Mouse (Mus musculus): ENCODE measurements around the gene Aldh3a2.
"Not testable (repeated sequence)": the region's sequence is repeated elsewhere in the genome, so short reads cannot be mapped to it uniquely, and the experiment has no call there.

Aldh3a2 gene

DNA sequence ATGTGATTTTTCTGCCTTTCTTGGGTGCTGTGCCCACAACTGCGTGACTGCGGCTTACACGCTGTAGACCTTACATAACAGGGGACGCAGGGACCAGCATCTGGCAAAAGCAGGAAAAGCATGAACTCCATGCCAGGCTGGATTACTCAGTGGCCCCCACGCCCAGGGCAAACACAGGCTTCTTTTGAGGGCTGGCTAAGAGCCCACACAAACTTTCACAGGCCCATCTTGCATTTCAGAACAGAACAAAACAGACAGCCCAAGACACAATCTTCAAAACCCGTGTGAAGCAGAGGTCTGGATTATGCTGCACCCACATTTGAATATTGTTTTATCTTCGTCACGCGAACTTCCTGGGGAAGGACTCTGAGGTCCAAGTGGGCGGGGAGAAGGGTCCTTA lies 58.9 kb downstream of the Aldh3a2 start:
- no peak for DNase-seq

DNA sequence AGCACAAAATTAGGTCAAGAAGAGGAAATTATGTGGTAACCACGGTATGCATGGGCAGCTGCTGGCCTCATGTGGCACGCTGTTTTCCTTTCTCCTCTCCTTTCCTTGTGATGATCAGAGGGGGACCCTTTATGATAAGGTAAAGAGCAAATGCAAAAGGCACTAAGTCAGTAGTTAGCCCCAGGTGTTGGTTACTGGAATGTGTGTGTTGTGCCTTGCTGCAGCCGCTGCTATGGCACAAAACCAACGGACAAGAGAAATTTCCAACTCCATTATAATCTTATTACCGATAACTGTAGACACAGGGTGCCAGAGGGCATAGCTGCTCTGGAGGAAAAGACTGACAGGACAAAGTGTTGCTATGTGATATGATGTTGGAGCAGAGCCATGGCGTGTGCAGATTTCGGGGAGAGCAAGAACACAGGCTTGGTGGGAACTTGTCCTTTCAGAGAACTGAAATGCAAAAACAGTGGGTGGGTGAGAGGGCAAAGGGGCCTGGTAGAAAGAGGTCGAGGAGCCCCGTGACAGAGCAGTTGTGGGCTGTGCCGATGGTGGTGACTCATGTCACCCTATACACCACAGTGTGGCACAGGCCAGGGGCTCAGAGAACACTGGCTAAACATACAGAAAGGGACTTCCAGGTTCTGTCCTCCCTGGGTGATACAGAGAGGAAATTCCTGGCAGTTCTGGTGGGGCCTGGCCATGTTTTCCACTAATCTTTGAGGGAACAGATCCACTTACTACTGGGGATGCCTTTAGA lies 59.6 kb downstream of the Aldh3a2 start, which contains the start of gene Aldh3a1:
Aldh3a1 (plus strand) TSS at position 51 of the 760 bp plus-strand sequence.
- no peak for DNase-seq

DNA sequence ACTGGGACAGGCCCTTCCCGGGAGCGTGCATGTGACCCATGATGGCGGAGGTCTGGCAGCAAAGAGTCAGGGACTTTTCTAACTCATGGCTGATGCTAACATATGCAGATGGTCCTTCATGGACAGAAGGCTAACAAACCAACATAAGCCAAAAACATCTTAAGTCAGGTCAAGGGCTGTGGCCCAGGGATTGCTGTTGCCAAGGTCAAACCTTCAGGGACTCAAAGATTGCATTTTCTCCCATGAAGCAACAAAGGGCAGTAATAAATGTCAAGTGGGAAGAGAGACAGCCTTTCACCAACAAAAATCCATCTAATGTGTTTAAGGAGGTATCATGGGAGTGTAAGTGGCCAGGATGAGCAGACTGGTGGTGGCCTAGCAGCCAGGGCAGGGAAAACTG lies 61.1 kb downstream of the Aldh3a2 start:
- no peak for DNase-seq

DNA sequence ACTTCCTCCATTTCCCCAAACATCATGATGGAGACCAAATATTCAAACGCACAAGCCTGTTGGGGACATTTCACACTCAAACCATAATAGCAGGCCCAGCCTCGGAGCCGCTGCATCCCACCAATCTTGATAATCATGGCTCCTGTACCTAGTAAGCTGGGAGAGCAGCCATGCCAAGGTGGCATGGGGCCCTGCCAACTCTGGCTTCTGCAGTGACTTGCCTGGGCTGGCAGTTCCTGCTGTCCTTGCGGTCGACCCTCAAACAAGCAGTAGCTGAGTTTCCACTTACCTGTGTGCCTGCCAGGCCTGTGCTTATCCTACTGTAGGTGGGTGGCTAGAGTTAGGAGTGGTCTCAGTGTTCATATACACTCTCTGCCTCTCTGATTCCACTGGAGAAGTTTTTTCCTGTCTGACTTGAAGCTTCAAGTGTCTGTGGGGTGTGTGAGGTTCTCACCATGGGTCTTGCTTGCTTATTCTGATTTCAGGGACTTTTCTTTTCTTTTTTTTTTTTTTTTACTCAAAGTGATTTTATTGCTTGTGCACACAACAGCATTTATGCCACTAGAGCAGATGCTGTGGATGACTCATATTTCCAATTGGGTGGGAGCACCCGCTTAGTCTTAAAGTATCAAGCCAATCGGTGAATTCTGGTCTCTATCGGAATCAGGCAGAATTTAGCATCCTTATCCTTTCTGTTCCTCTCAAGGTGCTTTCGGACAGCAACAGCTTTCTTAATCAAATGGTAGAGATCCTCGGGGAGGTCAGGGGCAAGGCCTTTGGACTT lies 61.9 kb downstream of the Aldh3a2 start:
- no peak for DNase-seq

DNA sequence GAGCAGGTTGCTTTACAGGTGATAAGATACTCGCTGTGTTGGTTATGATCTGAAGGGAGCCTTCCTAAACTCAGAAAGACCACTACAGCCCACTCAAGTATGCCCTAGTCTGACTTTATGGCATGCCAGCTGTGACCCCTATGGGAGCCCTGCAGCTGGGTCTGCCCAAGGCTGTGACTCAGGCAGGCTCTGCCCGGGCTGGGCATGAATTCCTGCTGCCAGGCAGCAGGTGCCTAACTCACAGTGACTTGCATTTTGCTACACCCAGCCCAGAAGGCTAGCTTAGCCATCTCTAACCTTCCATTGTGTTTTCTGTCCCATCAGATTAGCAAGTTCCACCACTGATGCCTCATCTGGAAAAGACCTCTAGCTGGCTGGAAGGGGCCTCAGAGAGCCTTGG lies 64.5 kb downstream of the Aldh3a2 start:
- no peak for DNase-seq

DNA sequence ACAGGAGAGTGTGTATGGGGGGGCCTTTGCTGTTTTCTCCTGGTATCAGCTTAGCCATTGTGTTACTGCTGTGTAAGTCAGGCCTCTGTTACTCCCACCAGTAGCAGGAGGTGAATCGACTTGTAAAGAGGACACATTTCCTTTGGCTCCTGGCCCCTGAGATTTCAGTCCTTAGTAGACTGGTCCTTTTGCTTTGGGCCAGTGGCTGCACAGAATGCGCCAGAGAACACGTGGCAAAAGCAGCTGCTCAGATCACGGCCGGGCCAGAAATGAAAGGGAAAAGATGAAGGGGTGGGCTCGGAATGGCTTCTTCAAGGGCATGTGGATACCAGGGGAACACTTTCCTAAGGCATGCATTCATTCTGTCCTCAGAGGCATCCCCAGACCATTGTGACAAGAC lies 65.1 kb downstream of the Aldh3a2 start:
- no peak for DNase-seq

DNA sequence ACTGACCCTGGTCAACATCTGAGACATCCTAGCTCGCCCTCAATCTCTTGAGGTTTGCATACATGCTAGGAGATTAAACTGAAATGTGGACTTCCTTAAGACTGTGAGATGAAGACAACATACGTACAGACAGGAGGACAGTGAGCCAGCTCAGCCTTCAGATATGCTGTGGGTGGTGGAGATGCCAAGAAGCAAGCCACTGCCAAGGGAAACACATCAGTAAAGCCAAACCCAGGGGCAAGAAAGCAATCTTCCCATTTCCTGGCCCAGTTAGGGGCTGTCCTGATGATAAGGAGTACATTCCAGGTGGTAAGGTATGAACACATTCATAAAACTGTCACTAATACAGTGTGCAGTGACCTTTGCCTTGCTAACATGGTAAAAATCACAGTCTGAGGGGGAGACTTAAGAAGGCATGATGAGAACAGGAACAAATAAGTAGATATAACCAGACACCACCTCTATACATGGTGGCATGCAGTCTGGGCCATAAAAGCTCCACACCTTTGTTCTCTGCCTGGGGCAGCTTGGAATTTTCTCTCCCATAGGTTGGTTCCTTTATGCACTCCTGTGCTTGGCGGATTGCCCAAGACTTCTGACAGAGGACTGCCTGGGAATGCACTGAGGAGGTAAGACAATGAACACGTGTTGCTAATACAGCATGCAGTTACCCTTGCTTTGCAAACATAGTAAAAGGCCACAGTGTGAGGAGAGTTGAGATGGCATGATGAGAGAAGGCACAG lies 67.5 kb downstream of the Aldh3a2 start:
- DNase-seq, result no peak

DNA sequence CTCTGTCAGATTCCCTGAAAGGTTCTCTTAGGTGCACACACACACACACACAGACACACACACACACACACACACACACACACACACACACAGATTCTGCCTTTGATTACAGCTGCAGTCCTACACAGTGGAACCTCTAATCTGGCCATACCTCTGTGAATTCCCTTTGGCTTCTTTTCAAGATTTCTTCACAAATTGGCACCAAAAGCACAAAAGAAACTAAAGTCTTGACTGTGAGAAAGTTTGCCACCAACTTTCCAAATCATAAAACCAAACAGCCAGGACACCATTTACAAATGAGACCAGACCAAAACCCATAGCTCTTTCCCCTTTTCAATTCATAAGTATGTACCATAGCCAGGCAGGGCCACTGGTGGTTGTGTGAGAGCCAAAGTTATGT lies 69.3 kb downstream of the Aldh3a2 start:
- no peak for DNase-seq

DNA sequence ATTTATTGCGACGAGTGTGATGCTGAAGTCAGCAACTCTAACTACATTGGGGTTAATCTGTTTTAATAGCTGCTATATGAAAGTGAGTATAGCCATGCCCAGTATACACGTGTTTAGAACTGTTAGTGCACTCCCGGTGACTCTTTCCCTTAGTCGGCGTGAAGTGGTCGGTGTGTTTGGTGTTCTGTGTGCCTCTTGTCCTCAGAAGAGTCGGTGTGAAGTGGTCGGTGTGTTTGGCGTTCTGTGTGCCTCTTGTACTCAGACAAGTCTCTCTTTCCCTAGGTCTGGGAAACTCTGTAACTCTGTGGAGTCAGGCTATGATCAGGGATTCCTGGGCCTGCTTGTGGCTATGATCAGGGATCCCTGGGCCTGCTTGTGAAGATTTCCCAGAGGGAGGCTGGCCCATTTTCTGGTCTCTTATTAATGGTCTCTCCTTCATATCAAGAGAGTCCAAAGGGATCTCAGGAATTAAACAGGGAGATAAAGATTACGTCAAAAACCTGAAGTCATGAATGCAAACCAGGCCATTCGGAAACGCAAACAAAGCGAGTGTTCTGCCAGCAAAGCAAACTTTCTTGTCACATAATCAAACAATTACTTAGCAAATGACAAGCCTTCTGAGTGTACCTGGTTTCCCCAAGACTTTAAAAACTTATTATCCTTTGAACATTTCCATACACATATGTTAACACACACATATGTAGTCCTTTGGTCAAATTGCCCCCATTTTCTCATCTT lies 70.5 kb downstream of the Aldh3a2 start:
- no peak for DNase-seq

DNA sequence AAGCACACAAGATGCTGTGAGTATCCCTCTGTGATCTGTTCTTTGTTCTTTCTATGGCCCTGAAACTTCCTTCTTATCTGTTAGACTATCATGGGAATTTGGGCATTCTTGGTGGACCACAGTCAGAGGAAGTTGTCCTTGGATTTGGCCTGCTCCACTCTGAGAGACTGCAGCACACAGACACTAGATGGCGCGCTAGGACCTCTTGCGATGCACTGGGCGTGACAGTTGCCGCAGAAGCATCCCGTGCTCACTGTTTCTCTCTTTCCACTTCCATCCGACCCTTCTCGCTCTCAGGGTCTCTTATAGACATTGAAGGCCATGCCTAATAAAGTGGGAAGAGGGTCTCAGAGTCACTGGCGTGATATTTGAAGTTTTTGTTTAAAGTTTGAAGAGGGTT lies 73.9 kb downstream of the Aldh3a2 start:
- peak; percentile 81 for DNase-seq

DNA sequence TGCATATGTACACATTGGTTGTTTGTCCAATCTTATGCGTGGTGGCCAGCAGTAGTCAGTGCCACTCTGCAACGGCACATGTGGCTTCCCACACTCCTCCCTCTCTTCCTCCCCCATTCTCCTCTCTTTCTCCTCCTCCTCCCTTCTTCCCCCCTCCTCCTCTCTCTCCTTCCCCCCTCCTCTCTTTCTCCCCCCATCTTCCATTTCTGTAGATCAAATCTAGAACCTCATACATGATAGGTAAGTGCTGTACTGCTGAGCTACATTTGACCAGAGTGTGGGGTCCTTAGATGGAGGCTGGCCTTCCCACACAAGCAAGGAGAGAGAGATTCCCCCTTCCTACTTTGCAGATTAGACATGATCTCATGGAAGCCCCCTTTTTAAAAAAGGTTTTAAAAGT lies 74.5 kb downstream of the Aldh3a2 start:
- no peak for DNase-seq

DNA sequence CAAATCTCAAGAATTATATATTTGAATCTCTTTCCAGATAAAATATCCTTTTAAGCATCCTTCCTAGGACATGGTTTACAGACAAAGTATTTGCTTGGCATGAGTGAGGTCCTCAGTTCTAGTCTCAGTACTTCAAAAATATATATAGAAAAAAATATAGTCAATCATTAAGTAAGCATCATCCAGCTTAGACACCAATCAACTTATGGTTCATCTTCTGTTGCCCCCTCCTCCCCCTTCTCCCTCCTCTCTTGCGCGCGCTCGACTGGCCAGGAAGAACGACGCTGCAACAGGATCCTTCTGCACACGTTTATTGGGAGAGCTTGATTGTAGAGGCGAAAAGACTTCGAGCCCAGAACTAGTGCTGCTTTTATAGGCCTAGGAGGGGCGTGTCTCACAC lies 75.1 kb downstream of the Aldh3a2 start:
- not testable (repeated sequence) for DNase-seq

DNA sequence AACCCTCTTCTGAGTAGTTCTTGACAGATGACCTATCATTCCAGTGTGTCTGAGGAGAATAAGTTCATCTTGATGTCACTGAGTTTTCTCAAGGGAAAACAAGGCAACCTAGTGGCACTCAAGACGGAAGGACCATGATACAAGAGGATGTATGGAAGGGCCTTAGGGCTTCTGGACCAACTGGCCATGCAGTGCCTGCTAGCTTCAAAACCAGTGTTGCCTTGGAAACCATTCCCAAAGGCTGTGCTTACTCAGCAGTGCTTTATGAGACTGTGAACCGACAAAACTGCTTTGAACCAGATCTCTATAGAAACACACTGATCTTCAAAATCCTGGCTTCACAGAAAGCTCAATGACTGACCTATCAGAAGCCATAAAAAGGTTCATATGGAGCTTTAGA lies 76.5 kb downstream of the Aldh3a2 start:
- DNase-seq, result no peak

DNA sequence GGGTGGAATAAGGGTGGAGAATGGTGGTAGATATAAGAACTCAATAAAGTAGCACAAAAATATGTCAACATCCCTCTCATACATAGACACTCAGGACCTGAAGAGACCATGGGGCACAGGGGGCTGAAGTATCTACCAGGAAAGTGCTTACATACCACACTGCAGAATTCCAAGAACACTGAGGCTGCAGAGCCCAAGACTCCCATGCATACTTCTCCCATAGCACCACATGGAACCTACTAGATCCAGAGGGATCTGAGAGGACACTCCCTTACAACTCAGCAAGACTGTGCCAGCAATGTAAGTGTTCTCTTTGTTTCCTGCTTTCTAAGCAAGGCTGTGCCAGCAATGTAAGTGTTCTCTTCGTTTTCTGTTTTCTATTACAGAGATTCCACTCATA lies 83.4 kb downstream of the Aldh3a2 start:
- no peak for DNase-seq

DNA sequence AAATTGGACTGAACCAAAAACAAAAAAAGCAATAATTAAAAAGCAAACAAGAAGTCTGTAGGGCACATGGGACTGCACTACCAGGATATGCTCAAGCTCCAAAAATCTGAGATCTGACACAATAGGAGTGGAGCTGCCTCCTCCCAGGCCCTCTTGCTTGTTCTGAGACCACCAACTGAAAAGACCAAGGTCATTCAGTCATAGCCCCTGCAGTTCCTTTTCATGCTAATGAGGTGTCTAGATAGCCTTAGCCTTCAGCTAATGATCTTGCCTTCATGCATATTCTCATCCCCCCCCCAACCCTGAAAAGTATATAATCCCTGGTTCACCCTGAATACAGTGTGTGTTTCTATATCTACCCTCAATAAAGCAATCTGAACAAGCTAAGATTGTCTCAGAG lies 85.6 kb downstream of the Aldh3a2 start:
- DNase-seq, result no peak

DNA sequence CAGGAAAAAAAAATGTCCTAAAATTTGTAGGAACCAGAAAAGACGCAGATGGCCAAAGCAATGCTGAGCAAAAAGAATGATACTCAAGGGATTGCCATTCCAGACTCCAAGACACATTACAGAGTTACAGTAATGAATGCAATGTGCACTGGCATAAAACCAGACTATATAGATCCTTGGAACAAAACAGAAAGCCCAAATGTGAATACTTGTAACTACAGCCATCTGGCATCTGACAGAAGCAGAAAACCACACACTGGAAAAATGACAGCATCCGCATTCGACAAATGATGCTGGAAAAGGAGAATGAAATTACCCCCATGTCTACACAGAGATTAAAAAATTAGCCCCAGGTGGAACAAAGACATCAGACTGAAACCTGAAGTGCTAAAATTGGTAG lies 86.9 kb downstream of the Aldh3a2 start:
- no peak for DNase-seq

DNA sequence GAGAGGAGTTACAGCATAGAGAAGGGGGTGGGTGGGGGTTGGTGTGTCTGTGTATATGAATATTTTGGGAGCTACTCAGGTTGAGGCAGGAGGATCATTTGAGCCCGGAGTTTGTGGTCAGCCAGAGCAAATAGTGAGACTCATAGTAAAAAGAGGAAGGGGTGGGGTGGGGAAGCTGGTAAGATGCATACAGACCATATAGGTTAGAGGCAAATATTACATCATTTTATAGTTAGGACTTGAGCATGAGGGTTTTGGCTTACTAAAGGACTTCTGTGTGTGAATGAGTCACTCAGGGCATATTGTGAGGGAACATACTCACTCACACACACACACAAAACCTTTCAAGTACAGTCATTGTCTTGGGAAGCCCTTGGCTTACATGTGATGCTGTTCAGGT lies 90.9 kb downstream of the Aldh3a2 start:
- DNase-seq, result no peak

DNA sequence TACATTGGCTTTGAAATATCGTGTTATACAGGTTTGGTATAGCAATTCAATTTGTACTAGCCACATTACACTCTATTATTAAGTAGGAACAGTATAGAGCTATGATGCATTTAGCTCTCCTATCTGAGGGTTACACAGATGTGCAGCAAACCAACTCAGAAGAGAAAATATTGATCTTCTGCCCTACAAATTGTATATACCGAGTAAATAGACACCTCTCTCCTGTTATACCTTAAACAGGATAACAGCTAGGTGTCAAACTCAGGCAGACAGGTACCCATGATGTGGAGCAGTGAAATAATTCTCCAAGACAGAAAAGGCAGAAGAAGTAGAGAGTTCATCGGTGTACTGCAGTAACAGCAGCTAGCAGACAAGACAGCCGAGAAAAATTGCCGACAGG lies 91.5 kb downstream of the Aldh3a2 start:
- no peak for DNase-seq

DNA sequence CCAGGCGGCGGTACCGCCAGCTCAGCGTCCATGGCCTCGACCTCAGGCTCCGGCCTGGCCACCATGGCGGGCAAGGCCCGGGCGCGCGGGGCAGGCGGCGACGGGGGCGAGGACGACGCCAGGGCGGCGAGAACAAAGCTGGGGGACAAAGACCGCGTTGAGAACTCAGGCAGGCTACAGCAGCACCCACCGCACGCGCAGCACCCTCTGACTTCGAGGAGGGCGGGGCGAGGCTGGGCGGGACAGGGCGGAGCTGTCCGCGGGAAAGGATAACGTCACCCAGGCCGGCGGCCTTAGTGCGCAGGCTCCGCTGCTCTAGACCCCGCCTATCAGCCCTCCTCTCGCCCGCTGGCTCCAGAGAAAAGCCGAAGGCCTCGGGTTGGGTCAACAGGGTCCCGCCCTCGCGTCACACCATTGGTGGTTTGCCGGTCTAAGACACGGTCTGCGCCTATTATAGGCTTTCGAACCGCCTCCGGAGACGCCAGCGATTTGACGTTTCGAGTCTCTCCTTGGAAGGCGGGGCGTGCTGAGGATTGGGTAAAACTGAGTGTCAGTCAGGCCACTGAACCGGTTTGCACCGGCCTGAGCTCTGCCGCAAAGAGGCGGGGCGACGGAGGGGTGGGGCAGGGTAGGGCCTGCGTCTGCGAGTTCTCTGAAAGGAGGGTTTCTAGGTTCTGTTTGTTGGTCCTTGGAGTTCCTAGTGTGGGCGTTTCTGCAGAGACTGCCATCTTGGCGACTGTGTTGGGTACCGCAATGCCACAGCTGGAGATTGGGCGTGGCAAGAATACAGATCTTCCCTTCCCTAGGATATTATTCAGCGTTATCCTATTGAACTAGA lies 92.2 kb downstream of the Aldh3a2 start, which contains the start of gene Usp22:
Usp22 (minus strand) TSS at position 235 of the 838 bp plus-strand sequence.
- DNase-seq, result peak; percentile 99

DNA sequence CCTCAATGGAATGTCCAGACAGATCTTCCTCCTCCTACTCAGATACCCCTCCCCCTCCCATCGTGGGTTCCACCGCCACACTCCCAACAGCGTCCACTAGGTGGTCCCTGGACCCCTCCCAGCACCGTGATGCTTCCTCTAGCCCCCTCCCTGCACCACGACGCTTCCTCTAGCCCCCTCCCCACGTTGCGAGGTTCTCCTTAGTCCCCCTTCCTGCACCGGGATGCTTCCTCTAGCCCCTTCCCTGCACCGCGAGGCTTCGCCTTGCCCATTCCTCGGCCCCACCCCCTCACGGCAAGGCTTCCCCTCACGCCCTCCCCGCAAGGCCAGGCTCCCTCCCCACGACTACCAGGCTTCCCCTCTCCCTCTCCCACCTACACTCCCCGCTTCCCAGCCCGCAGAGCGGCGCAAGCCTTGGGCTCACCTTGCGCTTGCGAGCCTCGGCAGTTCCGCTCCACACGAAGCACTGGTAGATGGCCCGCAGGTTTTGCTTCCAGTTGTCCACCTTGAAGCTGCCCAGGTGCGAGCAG lies 92.9 kb downstream of the Aldh3a2 start:
- peak; percentile 79 for DNase-seq

DNA sequence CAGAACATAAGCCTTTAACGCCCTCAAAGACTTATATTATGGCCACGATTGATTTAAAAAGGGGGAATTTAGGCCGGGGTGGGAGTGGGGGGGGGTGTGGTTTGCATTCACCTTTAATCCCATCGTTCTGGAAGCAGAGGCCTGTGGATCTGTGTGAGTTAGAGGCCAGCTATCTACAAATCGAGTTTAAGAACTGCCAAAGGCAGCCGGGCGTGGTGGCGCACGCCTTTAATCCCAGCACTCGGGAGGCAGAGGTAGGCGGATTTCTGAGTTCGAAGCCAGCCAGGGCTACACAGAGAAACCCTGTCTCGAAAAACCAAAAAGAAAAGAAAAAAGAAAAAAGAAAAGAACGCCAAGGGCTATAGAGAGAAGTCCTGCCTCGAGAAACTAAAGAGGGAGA lies 93.8 kb downstream of the Aldh3a2 start:
- not testable (repeated sequence) for DNase-seq

All from thymus, postnatal 14 days (tissue).